Mouse (Mus musculus) heart, embryonic 13.5 days (tissue): ENCODE measurements around the gene Rnase9. TPM values are rescaled to one million over a fixed set of nuclear protein-coding genes. Genes with fewer than 3 reads are reported as not detected.
"Not testable (repeated sequence)": the region's sequence is repeated elsewhere in the genome, so short reads cannot be mapped to it uniquely, and the experiment has no call there.

Source experiments
- ATAC-seq: fragments of 200-750 bp; cut with Nextera tagmentation; 2 replicates; pipeline ENCODE4 v1.8.0; 2017; ENCODE audit warnings: moderate TSS enrichment; ENCODE audit not compliant: insufficient number of reproducible peaks, low FRiP score, low TSS enrichment; ENCODE audit errors: extremely low read depth
- H3K27ac ChIP-seq: fragments of 300-500 bp; sonication (generic); replicated peaks from 2 replicates; pipeline ENCODE4 v1.5.1; 2015; ENCODE audit warnings: moderate library complexity, mild to moderate bottlenecking, inconsistent platforms
- H3K27me3 ChIP-seq: fragments of 300-500 bp; sonication (generic); replicated peaks from 2 replicates; pipeline ENCODE4 v1.6.1; 2015; ENCODE audit warnings: mild to moderate bottlenecking, inconsistent platforms
- H3K36me3 ChIP-seq: fragments of 300-500 bp; sonication (generic); 2 replicates; pipeline ENCODE4 v1.6.1; 2015; ENCODE audit warnings: mild to moderate bottlenecking, inconsistent platforms
- H3K4me1 ChIP-seq: fragments of 300-500 bp; sonication (generic); 2 replicates; pipeline ENCODE4 v1.6.1; 2015; ENCODE audit warnings: inconsistent platforms
- H3K4me2 ChIP-seq: fragments of 300-500 bp; sonication (generic); 2 replicates; pipeline ENCODE4 v1.6.1; 2015; ENCODE audit warnings: inconsistent platforms, mild to moderate bottlenecking, moderate library complexity
- H3K4me3 ChIP-seq: fragments of 300-500 bp; sonication (generic); 2 replicates; pipeline ENCODE4 v1.5.1; 2015; ENCODE audit warnings: moderate library complexity, mild to moderate bottlenecking, inconsistent platforms
- H3K9ac ChIP-seq: fragments of 300-500 bp; sonication (generic); 2 replicates; pipeline ENCODE4 v1.6.1; 2015; ENCODE audit warnings: inconsistent platforms, mild to moderate bottlenecking, moderate library complexity
- H3K9me3 ChIP-seq: fragments of 300-500 bp; sonication (generic); 2 replicates; pipeline ENCODE4 v1.6.1; 2016; ENCODE audit warnings: inconsistent platforms
- WGBS: fragments of 180-500 bp; shearing (Covaris S2); methylation state at CpG from one replicate; pipeline ENCODE4 v1.1.7; 2015; ENCODE audit warnings: mixed read lengths; 5-methylcytosine and 5-hydroxymethylcytosine counted together
- polyA plus RNA-seq: library from polyadenylated mRNA; unstranded; fragments of >200 nt; fragmentation: Nextera tagmentation; extraction: Ambion mirVana; gene quantifications from 2 replicates; pipeline ENCODE4 v1.2.1, GENCODE M21; 2015

Rnase9 gene
- polyA plus RNA-seq, 1 experiment from 2014 or later: not detected

GRCm38 (mm10) chr14:51047846-51048245 is 6.2 kb upstream of the Rnase9 start:
- no peaks in the 10 kb centered on the region for H3K27me3 ChIP-seq
- H3K36me3 ChIP-seq: no peaks in the 10 kb centered on the region
- 37% methylated on average over 5 of the region's 5 CpGs for WGBS
- H3K9me3 ChIP-seq: no peaks in the 10 kb centered on the region
- no peak overlapping the region for H3K4me3 ChIP-seq
- no peak for ATAC-seq
- H3K27ac ChIP-seq: no peak overlapping the region
- H3K9ac ChIP-seq: no peak overlapping the region
- H3K4me1 ChIP-seq: peaks cover 14% of the 10 kb centered on the region
- no peak overlapping the region for H3K4me2 ChIP-seq

GRCm38 (mm10) chr14:51036214-51036613 is 5.5 kb downstream of the Rnase9 start:
- 73% methylated on average over 4 of the region's 4 CpGs for WGBS
- Histone ChIP-seq H3K4me3 (no peak overlapping the region), H3K4me1 (peaks cover 12% of the 10 kb centered on the region), H3K4me2 (no peak overlapping the region), H3K9ac (no peak overlapping the region), H3K9me3 (no peaks in the 10 kb centered on the region), H3K27ac (no peak overlapping the region), H3K27me3 (no peaks in the 10 kb centered on the region), H3K36me3 (no peaks in the 10 kb centered on the region)
- ATAC-seq: no peak

DNA sequence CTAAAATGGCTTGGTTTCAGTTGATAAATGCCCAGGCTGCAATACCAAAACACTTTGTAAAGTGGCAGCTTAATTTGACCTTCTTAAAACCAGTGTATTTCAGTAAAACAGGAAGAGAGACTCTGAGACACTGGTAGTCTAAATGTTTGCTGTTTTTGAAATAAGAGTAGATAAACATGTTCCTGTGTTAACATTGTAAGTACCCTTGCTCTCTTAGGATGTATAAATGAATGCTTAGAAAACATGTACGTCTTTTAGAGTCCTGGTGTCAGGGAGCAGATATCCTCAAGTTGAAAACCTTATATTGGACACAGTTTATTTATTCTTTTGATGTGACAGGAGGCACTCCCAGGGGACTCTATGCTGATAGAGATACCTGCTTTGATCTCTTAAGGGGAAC is 6.5 kb downstream of the Rnase9 start:
- Histone ChIP-seq H3K9me3 (no peaks in the 10 kb centered on the region), H3K27me3 (no peaks in the 10 kb centered on the region), H3K4me1 (peaks cover 7% of the 10 kb centered on the region), H3K9ac (no peak overlapping the region), H3K4me3 (no peak overlapping the region), H3K27ac (no peak overlapping the region), H3K36me3 (no peaks in the 10 kb centered on the region), H3K4me2 (no peak overlapping the region)
- ATAC-seq: no peak
- WGBS: 56% methylated on average over 1 of the region's 1 CpGs

GRCm38 (mm10) chr14:51027387-51028155 is 14.1 kb downstream of the Rnase9 start:
- Histone ChIP-seq H3K36me3 (no peaks in the 10 kb centered on the region), H3K4me2 (no peak overlapping the region), H3K4me1 (no peaks in the 10 kb centered on the region), H3K27me3 (no peaks in the 10 kb centered on the region), H3K9ac (no peak overlapping the region), H3K27ac (no peak overlapping the region), H3K9me3 (no peaks in the 10 kb centered on the region), H3K4me3 (no peak overlapping the region)
- WGBS: 52% methylated on average over 3 of the region's 3 CpGs
- no peak for ATAC-seq

DNA sequence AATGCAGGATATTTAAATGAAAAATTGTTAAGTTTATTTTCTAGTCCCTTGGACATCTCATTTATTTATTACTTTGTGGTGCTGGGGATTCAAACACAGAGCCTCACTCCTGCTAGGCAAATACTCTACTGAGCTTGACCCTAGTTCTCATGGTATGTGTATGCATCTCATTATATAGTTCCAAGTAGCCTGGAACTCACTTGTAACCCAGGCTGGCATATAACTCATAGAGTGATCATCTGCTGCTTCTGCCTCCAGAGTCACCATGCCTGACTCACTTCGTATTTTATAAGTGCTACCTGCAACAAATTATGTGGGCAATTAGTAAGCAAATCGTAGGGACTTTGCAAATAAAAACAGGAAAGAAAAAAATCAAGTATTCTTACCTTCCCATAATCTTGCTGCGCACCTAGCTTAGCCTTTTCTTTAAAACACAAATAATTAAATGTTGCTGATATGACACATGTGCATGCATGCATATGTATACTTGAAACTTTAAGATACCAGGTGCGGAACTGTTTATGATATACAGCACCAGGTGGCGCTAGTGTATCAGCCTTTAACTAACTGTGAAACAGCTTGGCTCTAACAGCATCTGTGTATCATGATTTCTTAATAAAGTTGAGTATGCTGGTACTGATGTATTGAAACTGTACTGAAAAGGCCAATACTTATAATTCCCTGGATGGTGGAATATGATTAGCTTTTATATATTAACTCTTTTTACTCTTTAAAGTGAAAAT is 15.1 kb downstream of the Rnase9 start:
- WGBS: 31% methylated on average over 5 of the region's 5 CpGs
- H3K4me3 ChIP-seq: no peak overlapping the region
- H3K9ac ChIP-seq: no peak overlapping the region
- no peaks in the 10 kb centered on the region for H3K27me3 ChIP-seq
- no peak overlapping the region for H3K27ac ChIP-seq
- no peaks in the 10 kb centered on the region for H3K36me3 ChIP-seq
- no peaks in the 10 kb centered on the region for H3K4me1 ChIP-seq
- no peak for ATAC-seq
- no peaks in the 10 kb centered on the region for H3K9me3 ChIP-seq
- no peak overlapping the region for H3K4me2 ChIP-seq

DNA sequence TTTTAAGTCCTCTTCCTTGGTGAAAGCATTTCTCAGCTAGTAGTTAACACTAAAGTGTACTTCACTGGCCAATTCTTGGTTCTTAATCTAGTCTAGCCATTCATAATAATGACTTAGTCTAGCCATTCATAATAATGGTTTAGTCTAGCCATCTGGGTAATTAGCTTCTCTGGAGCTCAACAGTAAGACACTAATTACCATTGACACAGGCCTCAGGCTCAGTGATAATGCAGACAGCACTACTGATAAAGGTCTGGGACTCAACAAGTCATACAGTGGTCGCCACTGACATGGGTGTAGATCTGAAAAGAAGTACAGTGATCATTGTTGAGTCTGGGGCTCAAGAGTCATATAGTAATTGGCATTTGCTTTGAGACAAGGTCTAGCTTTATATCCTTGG is 16.8 kb downstream of the Rnase9 start:
- Histone ChIP-seq H3K4me1 (no peaks in the 10 kb centered on the region), H3K4me3 (no peak overlapping the region), H3K36me3 (no peaks in the 10 kb centered on the region), H3K4me2 (no peak overlapping the region), H3K9ac (no peak overlapping the region), H3K27ac (no peak overlapping the region), H3K27me3 (no peaks in the 10 kb centered on the region), H3K9me3 (no peaks in the 10 kb centered on the region)
- WGBS: 54% methylated on average over 1 of the region's 1 CpGs
- no peak for ATAC-seq

DNA sequence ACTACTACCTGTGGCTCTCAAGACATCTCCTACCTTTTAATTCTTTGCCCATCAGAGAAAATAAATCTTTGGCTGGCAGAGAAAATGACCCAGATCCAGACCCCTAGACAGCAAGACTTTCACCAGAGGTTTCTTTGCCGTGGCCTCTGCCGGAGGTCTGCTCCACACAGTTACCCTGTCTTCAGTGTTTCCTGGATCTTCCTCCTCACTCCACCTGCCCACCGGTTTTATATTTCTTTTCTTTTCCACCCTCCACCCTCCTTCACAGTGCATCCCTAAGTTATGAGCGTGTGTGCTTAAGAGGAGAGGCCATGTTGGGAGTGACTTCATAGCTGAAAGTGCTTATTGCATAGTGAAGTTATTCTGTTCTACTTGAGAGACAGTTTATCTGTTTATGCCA is 18.2 kb downstream of the Rnase9 start:
- Histone ChIP-seq H3K4me2 (no peak overlapping the region), H3K9me3 (no peaks in the 10 kb centered on the region), H3K36me3 (no peaks in the 10 kb centered on the region), H3K27ac (no peak overlapping the region), H3K27me3 (no peaks in the 10 kb centered on the region), H3K4me1 (no peaks in the 10 kb centered on the region), H3K4me3 (no peak overlapping the region), H3K9ac (no peak overlapping the region)
- no peak for ATAC-seq
- WGBS: 78% methylated on average over 4 of the region's 4 CpGs

DNA sequence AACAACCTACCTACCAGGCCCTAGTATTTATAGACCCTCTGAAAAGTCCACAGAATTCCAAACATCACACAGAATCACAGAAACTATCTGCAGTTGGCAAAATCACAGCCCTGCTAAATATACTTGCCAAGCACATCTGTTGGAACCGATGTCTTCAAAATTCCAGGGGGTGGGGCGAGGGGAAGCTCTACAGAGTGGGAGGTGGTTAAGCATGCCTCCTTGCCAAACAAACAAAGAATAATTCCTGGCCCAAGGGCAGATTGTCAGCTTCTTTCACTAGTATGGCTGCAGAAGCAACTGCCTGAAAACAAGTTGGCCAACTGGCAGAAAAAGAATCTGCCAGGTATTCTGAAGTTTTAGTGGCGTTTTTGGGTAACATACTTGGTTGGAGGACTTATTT is 24.4 kb downstream of the Rnase9 start:
- Histone ChIP-seq H3K27ac (no peak overlapping the region), H3K4me1 (no peaks in the 10 kb centered on the region), H3K27me3 (no peaks in the 10 kb centered on the region), H3K4me2 (no peak overlapping the region), H3K9ac (no peak overlapping the region), H3K9me3 (no peaks in the 10 kb centered on the region), H3K4me3 (no peak overlapping the region), H3K36me3 (no peaks in the 10 kb centered on the region)
- WGBS: 45% methylated on average over 3 of the region's 3 CpGs
- no peak for ATAC-seq

DNA sequence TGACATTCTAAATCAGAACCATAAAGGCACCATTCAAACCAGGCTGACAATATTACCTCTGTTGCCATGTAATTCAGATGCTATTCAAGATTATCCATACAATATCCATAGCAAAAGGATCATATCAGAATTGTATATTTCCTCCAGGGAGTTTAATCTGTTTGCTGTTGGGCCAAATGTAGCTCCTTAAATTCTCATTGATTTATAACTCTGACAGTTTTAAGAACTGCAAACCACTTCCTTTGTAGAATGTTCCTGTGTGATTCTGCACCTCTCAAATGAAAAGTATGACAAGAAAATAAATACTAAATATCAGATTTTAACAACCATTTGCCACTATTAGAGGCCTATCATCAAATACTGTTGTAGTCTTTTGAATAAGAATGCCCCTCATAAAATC is 25.9 kb downstream of the Rnase9 start:
- Histone ChIP-seq H3K9me3 (no peaks in the 10 kb centered on the region), H3K27me3 (no peaks in the 10 kb centered on the region), H3K4me1 (no peaks in the 10 kb centered on the region), H3K4me3 (no peak overlapping the region), H3K4me2 (no peak overlapping the region), H3K9ac (no peak overlapping the region), H3K27ac (no peak overlapping the region), H3K36me3 (no peaks in the 10 kb centered on the region)
- no peak for ATAC-seq

GRCm38 (mm10) chr14:51014724-51015123 is 26.9 kb downstream of the Rnase9 start:
- H3K4me1 ChIP-seq, H3K4me3 ChIP-seq, H3K36me3 ChIP-seq, H3K27me3 ChIP-seq, ATAC-seq, H3K4me2 ChIP-seq, H3K9ac ChIP-seq, H3K9me3 ChIP-seq, H3K27ac ChIP-seq: not testable (repeated sequence)
- WGBS: 81% methylated on average over 3 of the region's 3 CpGs

- no peak overlapping the region for H3K4me3 ChIP-seq
- 77% methylated on average over 6 of the region's 6 CpGs for WGBS
- H3K4me2 ChIP-seq: no peak overlapping the region
- H3K9ac ChIP-seq: no peak overlapping the region
- H3K27ac ChIP-seq: peak overlapping the region; percentile 96
- peaks cover 31% of the 10 kb centered on the region for H3K4me1 ChIP-seq
- no peaks in the 10 kb centered on the region for H3K36me3 ChIP-seq
- no peaks in the 10 kb centered on the region for H3K27me3 ChIP-seq
- no peaks in the 10 kb centered on the region for H3K9me3 ChIP-seq
- no peak for ATAC-seq
These were observed 32.1 kb downstream of the Rnase9 start for GRCm38 (mm10) chr14:51009572-51009971.

DNA sequence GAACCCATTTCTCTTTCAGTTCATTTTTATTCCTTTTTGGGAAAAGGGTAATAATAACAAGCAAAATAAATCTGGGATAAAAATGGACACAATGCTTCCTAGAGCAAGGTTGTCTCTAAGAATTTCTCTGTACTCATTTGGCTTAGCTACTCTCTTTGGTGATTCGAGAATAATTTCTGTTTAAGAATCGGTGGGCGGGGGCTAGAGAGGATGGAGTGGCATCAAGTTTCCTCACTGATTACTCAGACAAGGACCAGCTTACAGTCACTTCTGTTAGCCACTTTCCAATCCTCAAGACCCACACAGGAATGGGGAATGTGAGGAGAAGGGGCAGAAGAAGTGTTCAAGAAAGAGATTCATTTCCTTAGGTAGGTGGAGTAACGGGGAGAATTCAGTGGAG is 32.9 kb downstream of the Rnase9 start:
- no peak overlapping the region for H3K4me3 ChIP-seq
- peak overlapping the region; percentile 38; the same call in 1 of the 2 replicates for H3K4me2 ChIP-seq
- H3K9ac ChIP-seq: no peak overlapping the region
- no peaks in the 10 kb centered on the region for H3K9me3 ChIP-seq
- no peaks in the 10 kb centered on the region for H3K36me3 ChIP-seq
- H3K4me1 ChIP-seq: peaks cover 31% of the 10 kb centered on the region
- WGBS: 74% methylated on average over 4 of the region's 4 CpGs
- H3K27ac ChIP-seq: peak overlapping the region; percentile 96
- no peak for ATAC-seq
- no peaks in the 10 kb centered on the region for H3K27me3 ChIP-seq
